Mouse (Mus musculus): Measurements from ENCODE around the gene Fam57a. TPM values are rescaled to one million over a fixed set of nuclear protein-coding genes. Genes with fewer than 3 reads are reported as not detected.

Fam57a gene
- 1 to 10 TPM; 8.0 to 8.3 TPM for total RNA-seq (2021)

DNA sequence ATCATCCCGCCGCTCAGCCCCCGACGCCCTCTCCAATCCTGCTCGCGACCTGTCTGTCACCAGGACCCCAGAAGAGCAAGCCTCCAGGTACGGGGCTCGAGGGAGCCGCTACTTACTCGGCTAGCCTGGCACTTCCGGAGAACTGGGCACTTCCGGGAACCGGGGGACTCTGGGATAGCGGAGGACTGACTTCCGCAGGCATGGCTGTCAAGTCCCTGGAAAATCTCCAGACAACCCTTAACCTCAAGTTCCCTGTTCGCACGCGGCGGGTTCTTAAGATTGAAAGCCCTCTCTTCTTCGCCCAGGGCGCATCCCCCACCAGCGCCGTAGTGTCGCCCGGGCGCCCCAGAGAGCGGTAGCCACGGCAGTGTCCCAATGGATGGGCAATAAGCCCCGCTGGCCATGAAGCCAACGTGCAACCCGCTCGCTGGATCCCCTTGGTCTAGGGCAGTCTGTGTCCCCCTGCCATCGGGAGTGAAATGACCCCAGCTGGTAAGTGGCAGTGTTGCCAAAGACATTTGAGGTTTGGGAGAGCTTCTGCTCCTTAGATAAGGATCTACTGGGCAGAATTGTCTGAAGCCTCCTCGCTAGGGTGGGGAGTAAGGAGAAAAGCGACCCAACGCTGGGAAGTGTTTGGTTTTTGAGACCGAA lies at the start of gene Fam57a, which contains the start of gene Vps53:
Gene Fam57a (plus strand): TSS at position 177 of the 651 bp plus-strand sequence.
Gene Vps53 (minus strand): TSS at position 153 of the 651 bp plus-strand sequence.
- intact Hi-C loops (cut with DNase I) = loop anchor here (1.0 kb wide), 1 partner anchor 38 kb away; the partner anchor contains the start of genes Dbil5 and Gemin4
- DNase-seq = peak; percentile 90 to 93

DNA sequence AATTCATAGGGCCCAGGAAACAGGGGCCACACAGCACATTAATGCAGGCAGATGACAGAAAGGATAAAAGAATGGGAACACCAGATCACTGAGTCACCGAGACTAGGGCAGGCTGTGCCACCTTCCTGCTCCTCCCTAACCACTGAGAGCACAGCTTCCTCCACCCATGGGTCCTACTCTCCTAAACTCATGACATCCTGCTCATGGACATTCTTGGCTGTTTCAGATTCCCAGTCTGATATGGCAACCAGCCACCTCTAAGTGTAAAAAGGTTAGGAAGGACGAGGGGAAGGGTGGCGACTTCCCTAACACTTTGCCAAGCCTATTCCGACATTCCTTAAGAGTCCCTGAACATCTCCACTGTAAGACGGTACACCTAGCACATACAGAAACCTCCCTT lies 48.6 kb upstream of the Fam57a start:
- intact Hi-C loops (cut with DNase I) = loop anchor here (5.0 kb wide), 1 partner anchor 34 kb away; no protein-coding TSS in a partner anchor
- peak; percentile 47 to 54 for DNase-seq

DNA sequence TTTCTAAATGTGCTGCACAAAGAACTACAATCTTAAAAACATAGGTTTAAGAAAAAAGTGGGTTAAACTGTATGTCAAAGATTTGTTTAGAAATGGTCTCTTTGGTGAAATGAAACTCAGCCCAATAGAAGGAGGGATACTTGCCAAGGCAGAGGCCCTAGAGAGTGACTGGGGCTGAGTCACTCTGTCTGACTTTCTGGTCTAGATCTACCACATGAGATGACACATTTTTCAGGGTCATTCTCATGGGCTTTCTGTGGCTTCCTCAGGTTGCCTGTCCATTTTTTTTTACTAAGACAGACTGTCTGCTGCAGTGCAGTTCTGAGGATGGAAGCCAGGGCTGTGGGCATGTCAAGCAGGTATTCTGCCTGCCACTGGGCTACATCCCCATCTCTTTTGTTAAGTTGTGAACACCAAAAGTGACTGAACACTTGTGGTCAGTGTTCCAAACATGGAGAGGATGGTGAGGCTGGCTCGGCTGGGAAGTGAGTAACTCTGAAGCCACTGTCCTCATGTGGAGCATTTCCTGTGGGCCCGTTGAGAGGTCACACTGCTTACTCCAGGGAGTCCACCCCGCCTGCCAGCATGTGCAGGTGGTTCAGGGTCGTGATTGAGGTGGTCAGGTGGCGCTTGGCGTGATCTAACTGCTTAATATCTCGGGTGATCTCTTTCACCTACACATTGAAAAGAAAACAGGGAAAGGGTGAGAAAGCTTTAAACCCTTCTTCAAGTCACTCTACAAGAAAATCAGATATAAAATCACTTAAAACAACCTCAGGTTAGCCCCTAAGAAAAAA lies 43.6 kb upstream of the Fam57a start:
- intact Hi-C loops (cut with DNase I) = no loop called here
- DNase-seq = no peak

DNA sequence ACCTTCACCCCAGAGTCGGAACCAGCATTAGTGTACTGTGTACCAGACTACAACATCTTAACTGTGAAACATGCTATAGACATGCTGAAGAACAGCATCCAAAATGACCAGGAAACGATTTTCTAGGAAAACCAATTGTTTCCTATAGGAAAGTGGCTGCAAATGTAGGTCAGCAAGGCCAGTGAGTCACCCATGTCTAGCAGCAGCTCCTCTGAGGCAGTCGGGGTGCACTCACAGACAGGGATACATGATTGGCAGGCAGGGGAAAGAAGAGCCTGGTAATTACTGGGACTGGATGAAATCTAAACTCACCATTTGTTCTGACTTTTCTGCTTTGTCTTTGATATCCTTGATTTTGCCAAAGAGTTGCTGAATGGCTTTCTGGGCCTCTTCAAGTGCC lies 41.5 kb upstream of the Fam57a start:
- no peak for DNase-seq
- intact Hi-C loops (cut with DNase I) = no loop called here

GRCm38 (mm10) chr11:76144386-76144785 lies 35.1 kb upstream of the Fam57a start:
- no peak for DNase-seq
- intact Hi-C loops (cut with DNase I) = no loop called here

- intact Hi-C loops (cut with DNase I) = no loop called here
- no peak for DNase-seq
Measured at GRCm38 (mm10) chr11:76145169-76145568, 34.3 kb upstream of the Fam57a start.

GRCm38 (mm10) chr11:76146187-76147010 lies 33.1 kb upstream of the Fam57a start:
- DNase-seq = no peak
- intact Hi-C loops (cut with DNase I) = no loop called here

DNA sequence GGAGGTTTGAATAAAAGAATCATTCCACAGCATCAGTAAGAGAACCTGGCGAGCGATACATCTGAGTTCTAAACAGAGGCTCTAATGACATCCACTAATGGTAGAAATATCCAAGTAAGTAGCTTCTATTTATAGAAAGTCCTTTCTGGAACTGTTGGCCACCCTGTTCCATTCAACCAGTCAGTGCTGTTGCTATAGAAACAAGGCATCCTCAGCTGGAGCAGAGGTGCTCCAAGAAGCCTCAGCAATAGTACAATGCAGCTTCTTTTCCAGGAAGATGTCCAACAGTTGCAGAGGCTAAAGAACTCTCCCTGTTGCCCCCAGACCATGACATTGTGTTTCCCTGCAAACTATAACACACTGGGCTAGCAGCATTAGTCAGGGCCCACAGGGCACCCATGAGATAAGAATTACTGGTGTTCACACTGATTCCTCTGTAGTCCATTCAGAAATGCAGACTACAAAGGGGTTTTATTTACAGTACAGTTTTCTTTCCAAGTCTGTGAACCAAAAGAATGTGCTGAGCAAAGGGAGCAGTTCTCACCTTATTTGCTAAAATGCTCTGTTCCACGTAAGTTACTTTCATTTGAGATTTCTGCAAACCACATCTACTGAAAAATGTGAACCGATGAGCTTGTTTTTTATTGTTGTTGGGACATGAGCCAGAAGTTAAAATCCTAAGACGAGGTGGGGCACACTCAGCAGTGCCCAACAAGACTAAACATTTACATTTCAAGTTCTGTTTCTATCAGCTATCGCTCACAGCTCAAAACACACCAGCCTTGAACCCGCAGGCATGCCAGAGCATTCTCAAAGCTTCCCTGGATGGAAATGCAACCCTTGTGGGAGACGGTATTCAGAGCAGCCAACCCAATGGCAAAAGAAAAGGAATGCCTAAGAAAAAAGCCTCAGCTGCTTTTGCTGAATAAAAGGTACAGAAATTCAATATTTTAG lies 31.1 kb upstream of the Fam57a start:
- intact Hi-C loops (cut with DNase I) = no loop called here
- peak; percentile 22 to 27 for DNase-seq

- intact Hi-C loops (cut with DNase I) = no loop called here
- DNase-seq = no peak
Measured at GRCm38 (mm10) chr11:76150980-76151379, 28.5 kb upstream of the Fam57a start.

DNA sequence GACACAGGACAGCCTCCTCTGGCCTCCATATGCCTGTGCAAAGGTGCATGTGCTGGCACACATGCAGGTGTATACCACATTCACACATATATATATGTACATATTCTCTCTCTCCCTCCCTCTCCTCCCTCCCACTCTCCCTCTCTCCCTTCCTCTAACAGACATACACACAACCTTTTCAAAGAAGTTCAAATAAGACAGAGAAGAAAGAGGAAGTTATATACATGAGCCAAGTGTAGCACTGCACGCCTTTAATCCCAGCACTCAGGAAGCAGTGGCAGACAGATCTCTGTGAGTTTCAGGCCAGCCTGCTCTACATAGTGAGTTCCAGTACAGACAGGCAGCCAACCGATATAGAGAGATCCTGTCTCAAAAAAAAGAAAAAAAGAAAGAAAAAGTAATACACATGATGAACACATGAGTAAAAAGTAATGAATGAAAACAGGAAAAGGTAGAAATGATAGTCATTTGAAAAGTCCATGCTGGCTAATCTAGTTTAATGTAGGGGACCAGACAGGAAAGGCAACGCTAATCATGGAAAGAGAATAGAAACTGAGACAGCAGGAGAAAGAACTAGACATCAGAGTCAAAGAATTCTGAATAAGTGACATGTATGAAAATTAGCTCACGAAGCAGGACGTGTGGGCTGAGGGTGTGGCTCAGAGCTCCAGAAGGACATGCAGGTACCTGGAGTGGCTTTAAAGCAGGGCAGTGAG lies 26.1 kb upstream of the Fam57a start:
- intact Hi-C loops (cut with DNase I) = no loop called here
- no peak for DNase-seq

DNA sequence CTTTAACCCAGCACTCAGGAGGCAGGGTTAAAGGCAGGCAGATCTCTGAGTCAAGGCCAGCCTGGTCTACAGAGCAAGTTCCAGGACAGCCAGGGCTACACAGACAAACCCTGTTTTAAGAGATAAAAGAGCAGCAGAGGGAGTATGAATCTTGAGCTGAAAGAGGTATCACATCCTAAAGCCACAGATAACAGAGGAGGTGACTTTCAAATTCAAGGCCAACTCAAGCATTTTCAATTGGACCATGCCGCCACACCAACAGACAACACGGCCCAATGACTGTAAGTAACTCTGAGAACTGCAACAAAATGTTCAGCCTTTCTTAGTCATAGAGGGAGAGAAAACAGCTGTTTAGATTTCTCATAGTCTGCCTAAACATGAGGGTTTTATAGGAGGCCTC lies 25.3 kb upstream of the Fam57a start:
- intact Hi-C loops (cut with DNase I) = no loop called here
- DNase-seq = no peak

DNA sequence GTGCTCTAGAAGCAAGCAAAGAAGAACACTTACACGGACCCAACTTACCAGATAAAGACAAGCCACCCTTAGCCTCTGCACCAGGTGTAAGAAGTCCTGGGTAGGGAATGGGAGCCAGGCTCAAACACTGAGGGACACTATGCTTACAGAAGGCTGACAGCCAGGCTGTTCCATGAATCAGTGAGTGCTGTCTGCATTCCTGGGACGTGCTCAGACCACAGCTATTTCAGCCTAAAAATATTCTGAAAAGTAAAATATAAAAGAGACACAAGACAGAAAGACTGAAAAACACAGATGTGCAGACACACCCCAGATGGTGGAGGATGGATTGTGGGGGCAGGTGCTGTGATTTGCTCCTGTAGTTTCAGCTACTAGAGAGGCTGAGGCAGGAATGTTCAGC lies 24.6 kb upstream of the Fam57a start:
- intact Hi-C loops (cut with DNase I) = no loop called here
- DNase-seq = no peak

DNA sequence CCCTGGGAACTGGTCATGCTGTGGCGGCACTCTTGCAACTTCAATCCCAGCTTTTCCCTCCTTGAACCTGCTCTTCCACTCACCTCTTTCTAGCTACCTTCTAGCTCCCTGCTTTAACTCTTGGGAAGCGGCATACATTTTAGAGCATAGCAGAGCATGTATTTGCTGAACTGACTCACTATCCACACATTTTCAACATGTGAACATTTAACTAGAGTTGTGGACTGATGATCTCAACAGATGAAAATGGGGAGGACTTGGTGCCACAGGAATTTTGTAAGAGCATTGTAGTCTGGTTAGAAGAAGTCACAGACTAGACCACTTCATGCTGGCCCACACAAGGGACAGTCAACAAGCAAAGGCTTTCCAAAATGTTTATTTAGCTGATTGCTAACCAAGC lies 21.1 kb upstream of the Fam57a start:
- intact Hi-C loops (cut with DNase I) = no loop called here

GRCm38 (mm10) chr11:76160251-76160650 lies 19.2 kb upstream of the Fam57a start:
- no peak for DNase-seq
- intact Hi-C loops (cut with DNase I) = no loop called here

More for the DNA sequence above, 21.1 kb upstream of the Fam57a start:
- DNase-seq = no peak

- intact Hi-C loops (cut with DNase I) = loop anchor here (1.0 to 5.0 kb wide), 7 partner anchors 80 to 454 kb away; partner anchors contain the start of gene Rflnb
- no peak for DNase-seq
Measured at GRCm38 (mm10) chr11:76166657-76167056, 12.8 kb upstream of the Fam57a start.

- intact Hi-C loops (cut with DNase I) = loop anchor here (1.0 to 5.0 kb wide), 7 partner anchors 81 to 455 kb away; partner anchors contain the start of gene Rflnb
Measured at GRCm38 (mm10) chr11:76167079-76167765, 12.2 kb upstream of the Fam57a start.

GRCm38 (mm10) chr11:76168976-76169375 lies 10.5 kb upstream of the Fam57a start:
- DNase-seq = no peak
- intact Hi-C loops (cut with DNase I) = loop anchor here (5.0 kb wide), 4 partner anchors 167 to 457 kb away; no protein-coding TSS in a partner anchor

More at GRCm38 (mm10) chr11:76167079-76167765, 12.2 kb upstream of the Fam57a start:
- peak; percentile 82 to 91 for DNase-seq

DNA sequence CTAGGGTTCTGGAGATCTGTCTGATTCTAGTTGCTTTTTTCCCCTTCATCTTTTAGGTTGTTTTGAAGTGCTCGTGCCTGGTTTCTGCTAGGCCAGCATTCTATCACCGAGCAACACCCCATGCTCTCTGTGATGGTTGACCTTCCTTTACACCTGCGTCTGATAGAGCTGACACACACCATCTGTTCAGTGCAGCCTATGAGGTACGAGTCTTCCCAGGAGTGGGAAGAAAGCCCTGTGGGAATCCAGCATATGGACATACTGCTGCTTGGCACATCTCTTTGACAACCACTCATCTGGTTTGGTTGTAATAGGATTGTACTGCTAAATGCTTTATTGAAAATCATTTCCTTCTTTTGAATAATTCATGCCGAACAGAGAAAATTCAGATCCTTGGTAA lies 9.3 kb upstream of the Fam57a start:
- DNase-seq = no peak
- intact Hi-C loops (cut with DNase I) = no loop called here

Data from heart, postnatal 10 days (tissue).